Mouse (Mus musculus) ES-E14 (cell line): ENCODE data around the gene Pcnx4. TPM values are rescaled to one million over a fixed set of nuclear protein-coding genes. Genes with fewer than 3 reads are reported as not detected.

ENCODE experiments used
- DNase-seq: peaks from one replicate; pipeline ENCODE4 v3.0.0-alpha.2; 2013; ENCODE audit warnings: low read depth, low spot score
- H3K27ac ChIP-seq: 2 replicates; pipeline ENCODE4 v1.5.1; 2012; ENCODE audit warnings: low read depth, mild to moderate bottlenecking, low read length, moderate library complexity, mixed read lengths; ENCODE audit not compliant: poor library complexity, insufficient read depth, severe bottlenecking
- H3K36me3 ChIP-seq: 2 replicates; pipeline ENCODE4 v1.6.1; 2012; ENCODE audit warnings: mild to moderate bottlenecking, low read length, moderate library complexity, mixed read lengths; ENCODE audit not compliant: control insufficient read depth, poor library complexity, insufficient read depth, severe bottlenecking
- H3K4me1 ChIP-seq, 2 experiments: fragments of 150-350 bp in 1 of 2; sonication (generic) in 1 of 2; 2 replicates each; pipeline ENCODE4 v1.6.1; 2012; ENCODE audit warnings: low read length in 2 of 2, mild to moderate bottlenecking in 1 of 2, mixed read lengths in 1 of 2; ENCODE audit not compliant: control insufficient read depth in 2 of 2, insufficient read depth in 2 of 2, poor library complexity in 1 of 2
- H3K4me3 ChIP-seq, 2 experiments: fragments of 150-350 bp in 1 of 2; sonication (generic) in 1 of 2; 2 replicates each; pipeline ENCODE4 v1.5.1; 2012; ENCODE audit warnings: low read length in 2 of 2, low read depth in 1 of 2, mild to moderate bottlenecking in 1 of 2, mixed read lengths in 1 of 2; ENCODE audit not compliant: insufficient read depth in 1 of 2, poor library complexity in 1 of 2, severe bottlenecking in 1 of 2
- H3K9ac ChIP-seq: 2 replicates; pipeline ENCODE4 v1.6.1; 2012; ENCODE audit warnings: low read depth, mild to moderate bottlenecking, low read length, mixed read lengths; ENCODE audit not compliant: poor library complexity, insufficient read depth, severe bottlenecking
- H3K9me3 ChIP-seq: fragments of 150-350 bp; sonication (generic); 2 replicates; pipeline ENCODE4 v1.6.1; 2012; ENCODE audit warnings: low read depth, mild to moderate bottlenecking, low read length; ENCODE audit not compliant: control insufficient read depth, insufficient read depth
- CHD2 ChIP-seq: IDR thresholded peaks from 2 replicates; pipeline ENCODE4 v1.6.1; 2014; ENCODE audit warnings: mild to moderate bottlenecking, low read depth, low read length, inconsistent platforms
- HCFC1 ChIP-seq: IDR thresholded peaks from 2 replicates; pipeline ENCODE4 v1.6.1; 2012; ENCODE audit warnings: low read length, inconsistent platforms, borderline replicate concordance; ENCODE audit not compliant: insufficient read depth
- MAFK ChIP-seq: IDR thresholded peaks from 2 replicates; pipeline ENCODE4 v1.6.1; 2014; ENCODE audit warnings: mild to moderate bottlenecking, low read depth, low read length, inconsistent platforms; ENCODE audit not compliant: insufficient read depth
- ZC3H11A ChIP-seq: IDR thresholded peaks from 2 replicates; pipeline ENCODE4 v1.6.1; 2012; ENCODE audit warnings: low read depth, mild to moderate bottlenecking, inconsistent platforms, low read length, borderline replicate concordance
- ZNF384 ChIP-seq: IDR thresholded peaks from 2 replicates; pipeline ENCODE4 v1.6.1; 2012; ENCODE audit warnings: low read depth, low read length, inconsistent platforms
- in situ Hi-C, 2 experiments: fragments of 600-800 bp; cut with MboI; formaldehyde crosslinking; loops; one replicate each; pipeline ENCODE4 v1.15.1; 2025; ENCODE audit warnings: low sequenced_read_pairs in 2 of 2, inconsistent platforms in 1 of 2; ENCODE audit not compliant: unreplicated experiment in 2 of 2
- total RNA-seq: library from RNA; depleted of rRNA; stranded (reverse); fragments of 300-350 nt; gene quantifications from 2 replicates; pipeline ENCODE4 v1.2.3, GENCODE M21; 2012

Pcnx4 gene
- total RNA-seq, 1 experiment = 11.1 TPM

DNA sequence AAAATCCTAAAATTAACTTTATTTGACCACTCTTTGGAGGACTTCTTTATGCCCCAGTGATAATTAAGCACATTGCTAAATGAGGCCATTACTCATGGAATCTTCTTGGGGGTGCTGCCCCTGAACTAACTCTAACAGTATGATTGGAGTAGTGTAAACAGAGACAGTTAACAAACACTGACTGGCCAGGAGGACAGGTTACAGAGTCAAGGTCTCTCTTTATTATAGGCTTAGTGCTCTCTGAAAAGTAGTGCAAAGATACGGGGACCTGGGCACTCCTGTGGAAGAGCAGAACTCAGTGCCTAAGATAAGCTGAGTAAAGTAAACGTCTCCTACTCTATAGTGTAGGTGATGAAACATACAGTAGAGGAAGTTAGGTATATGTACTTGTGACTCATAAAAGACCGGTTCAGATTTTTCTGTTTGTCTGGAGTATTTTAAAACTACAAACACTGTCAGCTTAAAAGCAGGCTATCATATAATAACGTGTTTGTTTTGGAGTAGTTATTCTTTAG, 28.2 kb downstream of the Pcnx4 start:
- DNase-seq = no peak
- Histone ChIP-seq H3K36me3 (no peaks in the 10 kb centered on the region), H3K9me3 (no peaks in the 10 kb centered on the region), H3K4me1 (no peaks in the 10 kb centered on the region), H3K9ac (no peak overlapping the region), H3K4me3 (no peak overlapping the region), H3K27ac (no peak overlapping the region)
- in situ Hi-C loops = no loop called here
- TF ChIP-seq ZNF384 (no peak), HCFC1 (no peak), CHD2 (no peak), ZC3H11A (no peak), MAFK (no peak)

DNA sequence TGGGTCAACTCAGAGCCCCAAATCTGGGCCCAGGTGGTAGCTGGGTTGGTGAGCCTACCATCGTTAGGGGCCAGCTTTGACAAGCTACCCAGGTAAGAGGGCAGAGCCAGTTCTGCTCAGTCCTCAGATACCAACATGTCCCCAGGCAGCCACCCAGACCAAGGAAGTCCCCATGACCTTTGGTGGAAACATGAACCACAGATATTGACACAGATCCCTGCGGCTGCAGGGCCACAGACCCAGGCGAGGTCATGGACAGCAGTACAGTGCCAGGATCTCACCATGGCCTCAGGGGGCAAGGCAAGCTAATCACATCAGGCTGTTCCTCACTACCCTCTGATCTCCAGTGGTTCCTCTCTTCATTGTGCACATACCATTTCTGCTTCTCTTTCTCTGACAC, 45.8 kb downstream of the Pcnx4 start:
- Histone ChIP-seq H3K36me3 (no peaks in the 10 kb centered on the region), H3K4me1 (no peaks in the 10 kb centered on the region), H3K9ac (no peak overlapping the region), H3K27ac (no peak overlapping the region; the same call in 1 of the 2 replicates), H3K9me3 (0 out of 2 replicates have a peak, but pooled peaks cover 2% of the 10 kb centered on the region), H3K4me3 (no peak overlapping the region)
- in situ Hi-C loops = no loop called here
- DNase-seq = no peak
- TF ChIP-seq ZNF384 = no peak
- no peak for TF ChIP-seq ZC3H11A

DNA sequence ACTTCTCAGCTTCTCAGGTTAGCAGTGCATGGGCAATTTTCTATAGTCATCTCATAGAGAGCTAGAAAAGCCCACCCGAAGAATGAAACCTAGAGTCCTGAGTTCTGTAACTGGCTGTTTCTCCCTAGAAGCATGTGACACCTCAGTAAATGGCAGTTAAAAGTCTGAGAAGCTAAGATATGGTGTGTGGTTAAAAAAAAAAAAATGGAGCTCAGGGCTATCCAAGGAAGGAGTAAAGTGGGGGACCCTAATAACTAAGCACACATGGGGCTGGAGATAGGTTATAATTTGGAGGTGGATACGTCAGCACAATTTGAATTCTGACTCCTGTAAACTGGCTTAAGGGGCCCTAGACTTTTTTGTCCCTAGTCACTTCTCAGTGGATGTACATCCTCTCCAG, 46.9 kb downstream of the Pcnx4 start:
- H3K4me1 ChIP-seq = no peaks in the 10 kb centered on the region
- H3K27ac ChIP-seq = no peak overlapping the region
- no peak overlapping the region for H3K4me3 ChIP-seq
- H3K36me3 ChIP-seq = no peaks in the 10 kb centered on the region
- no peak for TF ChIP-seq ZC3H11A
- no peak for TF ChIP-seq HCFC1
- no peak for TF ChIP-seq ZNF384
- TF ChIP-seq MAFK = no peak
- TF ChIP-seq CHD2 = no peak
- no peak overlapping the region for H3K9ac ChIP-seq
- DNase-seq = no peak
- H3K9me3 ChIP-seq = 0 out of 2 replicates have a peak, but pooled peaks cover 2% of the 10 kb centered on the region
- in situ Hi-C loops = no loop called here

DNA sequence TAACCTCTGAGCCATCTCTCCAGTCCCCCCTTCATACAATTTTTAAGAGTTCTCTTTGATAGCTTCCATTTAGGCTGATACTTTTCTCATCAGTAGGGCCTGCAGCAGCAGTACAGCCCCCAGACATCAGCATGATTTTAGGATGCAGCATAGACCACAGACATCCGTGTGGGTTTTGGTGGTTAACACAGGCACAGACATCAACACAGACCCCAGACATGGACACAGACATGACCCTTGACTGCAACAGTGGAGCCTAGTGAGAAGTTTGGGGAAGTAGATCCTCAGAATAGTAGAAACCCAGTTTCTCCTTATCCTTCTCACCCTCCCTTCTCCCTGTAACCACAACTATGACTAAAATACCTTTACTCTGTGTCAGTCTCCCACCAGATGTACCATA, 49.2 kb downstream of the Pcnx4 start:
- Histone ChIP-seq H3K9me3 (0 out of 2 replicates have a peak, but pooled peaks cover 2% of the 10 kb centered on the region), H3K4me3 (no peak overlapping the region), H3K4me1 (no peaks in the 10 kb centered on the region), H3K27ac (no peak overlapping the region), H3K36me3 (no peaks in the 10 kb centered on the region), H3K9ac (no peak overlapping the region)
- TF ChIP-seq HCFC1 (no peak), ZNF384 (no peak), MAFK (no peak), CHD2 (no peak), ZC3H11A (no peak)
- DNase-seq = no peak
- in situ Hi-C loops = no loop called here

DNA sequence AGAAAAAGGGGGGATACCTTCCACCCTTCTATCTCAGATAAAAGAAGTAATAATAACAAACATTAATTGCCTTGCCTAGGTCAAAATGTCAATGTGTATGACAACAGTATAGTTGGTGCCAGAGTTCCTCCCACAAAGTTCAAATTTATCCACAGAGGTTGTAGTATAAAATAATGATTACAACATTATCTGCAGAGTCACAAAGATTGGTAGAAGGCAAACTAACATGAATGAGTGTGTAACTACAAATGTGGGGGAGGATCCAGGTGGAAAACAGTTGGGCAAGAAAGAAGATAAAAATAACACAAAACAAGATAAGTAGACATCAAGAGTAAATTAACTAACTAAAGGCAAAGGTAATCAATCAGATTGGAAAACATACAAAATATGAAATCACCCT, 56.8 kb downstream of the Pcnx4 start:
- H3K4me3 ChIP-seq = no peak overlapping the region
- H3K9ac ChIP-seq = no peak overlapping the region
- H3K9me3 ChIP-seq = no peaks in the 10 kb centered on the region
- DNase-seq = no peak
- no peak overlapping the region for H3K27ac ChIP-seq
- H3K36me3 ChIP-seq = no peaks in the 10 kb centered on the region
- H3K4me1 ChIP-seq = peaks cover 2 to 4% of the 10 kb centered on the region in 2 experiments; a peak in 2 of 4 replicates
- in situ Hi-C loops = no loop called here
- TF ChIP-seq MAFK (no peak), HCFC1 (no peak), ZC3H11A (no peak), ZNF384 (no peak), CHD2 (no peak)
